Mouse (Mus musculus) T-helper 1 cell (primary cell): ENCODE measurements at regions not wholly inside any gene's neighbourhood (a gene's known extent, or its start where the extent isn't known, plus 50 kb on each side); places are given as distances from the start of the nearest gene placed in this dataset.

Experiments used
- in situ Hi-C: fragments of 300-600 bp; cut with MboI, MseI; formaldehyde crosslinking; loops from one replicate; pipeline ENCODE4 v1.15.1; 2025; ENCODE audit warnings: high pct_unique_total_duplicates

DNA sequence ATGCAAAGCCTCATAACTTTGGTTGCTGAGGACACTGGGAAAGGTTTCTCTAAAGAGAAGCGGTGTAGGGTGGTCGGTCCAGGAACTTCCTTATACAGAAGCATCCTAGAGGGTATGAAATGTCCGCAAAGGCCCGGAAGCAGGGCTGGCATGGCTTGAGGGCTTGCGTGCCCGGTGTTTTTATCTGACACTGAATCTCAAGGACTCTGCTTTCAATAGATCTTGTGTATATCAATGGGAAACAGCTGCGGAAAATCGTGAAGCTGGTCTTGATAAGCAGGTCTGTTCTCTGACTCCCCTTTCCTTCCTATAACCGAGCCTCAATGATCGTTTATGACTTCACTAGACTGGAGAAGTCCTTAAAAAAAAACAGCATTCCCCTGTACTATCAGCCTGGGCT lies 580.4 kb upstream of the Gm19410 start:
- in situ Hi-C loops: no loop called here

DNA sequence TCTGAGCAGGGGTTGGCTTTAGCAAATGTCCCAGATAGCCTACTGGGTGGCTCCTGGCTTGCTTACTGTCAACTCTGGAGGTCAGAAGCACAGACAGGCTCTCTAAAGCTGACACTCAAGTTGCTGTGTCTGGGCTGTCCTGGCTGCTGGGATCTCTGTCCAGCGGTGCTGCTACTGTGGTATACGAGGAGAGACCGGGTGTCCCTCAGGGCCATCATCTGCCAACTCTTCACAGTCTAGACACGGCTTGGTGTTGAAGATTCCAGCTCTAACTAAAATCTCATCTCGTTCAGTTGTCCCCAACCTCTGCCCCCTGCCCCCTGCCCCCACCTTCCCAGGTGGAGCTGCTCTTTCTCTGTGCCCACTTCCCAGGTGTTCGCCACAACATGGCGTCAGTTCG lies 577.1 kb upstream of the Gm19410 start:
- in situ Hi-C loops: no loop called here

DNA sequence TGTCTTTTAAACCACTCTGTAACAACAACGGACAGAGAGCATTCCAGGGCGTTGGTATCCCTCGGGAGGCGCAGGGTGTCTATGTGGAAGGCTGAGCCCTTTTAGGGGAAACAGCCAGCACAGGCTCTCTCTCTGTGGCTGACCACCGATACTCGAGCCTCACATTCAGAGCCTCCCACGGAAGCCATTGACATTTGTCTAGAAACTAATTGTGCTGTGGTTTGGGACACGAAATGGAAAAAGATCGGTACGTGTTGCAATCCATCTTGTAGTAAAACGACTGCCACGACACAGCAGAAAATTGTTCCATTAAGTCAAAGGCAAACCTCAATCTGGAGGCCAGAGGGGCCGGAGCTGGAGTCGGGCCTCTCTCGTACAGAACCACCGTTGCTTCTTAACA lies 575.9 kb upstream of the Gm19410 start:
- in situ Hi-C loops: no loop called here

DNA sequence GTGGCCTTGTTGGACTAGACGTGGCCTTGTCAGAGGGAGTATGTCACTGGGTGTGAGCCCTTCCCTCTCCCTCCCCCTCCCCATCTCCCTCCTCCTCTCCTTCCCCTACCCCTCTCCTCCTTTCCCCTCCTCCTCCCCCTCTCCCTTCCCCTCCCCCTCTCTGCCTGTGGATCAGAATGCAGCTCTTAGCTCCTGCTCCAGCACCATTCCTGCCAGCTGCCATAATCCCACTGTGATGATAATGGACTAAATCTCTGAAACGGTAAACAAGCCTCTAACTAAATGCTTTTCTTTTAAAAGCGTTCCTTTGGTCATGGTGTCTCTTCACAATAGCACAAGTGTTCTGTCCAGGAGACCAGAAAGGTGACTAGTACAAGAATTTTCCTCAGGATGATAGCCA lies 573.1 kb upstream of the Gm19410 start:
- in situ Hi-C loops: no loop called here

DNA sequence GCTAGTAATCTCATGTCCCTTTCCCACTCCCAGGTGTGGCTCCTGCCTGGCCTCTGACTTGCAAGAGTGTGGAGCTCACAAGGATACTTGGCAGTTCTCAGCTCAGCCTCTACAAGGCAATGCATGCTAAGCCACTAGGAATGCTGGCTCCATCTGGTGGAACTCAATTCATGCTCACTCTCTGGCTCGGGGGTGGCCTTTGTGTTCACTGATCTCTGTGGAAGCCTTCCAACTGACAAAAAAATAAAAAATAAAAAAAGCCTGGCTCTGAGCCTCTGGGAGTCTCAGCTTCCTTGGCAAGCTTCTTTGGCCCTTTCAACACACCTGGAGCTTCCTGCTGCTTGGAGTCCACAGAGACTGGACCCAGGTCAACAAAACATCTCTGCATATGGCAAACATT lies 571.8 kb upstream of the Gm19410 start:
- in situ Hi-C loops: no loop called here

DNA sequence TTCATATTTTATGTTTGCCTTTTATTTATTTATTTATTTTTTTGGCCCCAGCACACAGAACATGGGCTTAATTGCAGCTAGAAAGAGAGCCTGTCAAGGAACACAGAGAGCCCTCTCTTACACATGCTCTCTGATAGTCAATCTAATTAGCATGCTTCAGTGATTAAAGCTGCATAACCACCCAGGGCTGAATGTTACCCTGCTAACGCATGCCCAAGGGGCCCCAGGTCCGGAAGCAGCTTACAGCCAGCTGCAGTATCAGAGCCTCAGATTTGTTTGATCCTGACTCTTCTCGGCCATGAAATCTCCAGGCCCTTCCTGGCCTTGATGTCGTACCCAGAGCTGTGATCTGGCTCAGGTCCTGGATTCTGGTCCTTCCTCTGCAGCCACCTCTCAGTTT lies 569.4 kb upstream of the Gm19410 start:
- in situ Hi-C loops: no loop called here

DNA sequence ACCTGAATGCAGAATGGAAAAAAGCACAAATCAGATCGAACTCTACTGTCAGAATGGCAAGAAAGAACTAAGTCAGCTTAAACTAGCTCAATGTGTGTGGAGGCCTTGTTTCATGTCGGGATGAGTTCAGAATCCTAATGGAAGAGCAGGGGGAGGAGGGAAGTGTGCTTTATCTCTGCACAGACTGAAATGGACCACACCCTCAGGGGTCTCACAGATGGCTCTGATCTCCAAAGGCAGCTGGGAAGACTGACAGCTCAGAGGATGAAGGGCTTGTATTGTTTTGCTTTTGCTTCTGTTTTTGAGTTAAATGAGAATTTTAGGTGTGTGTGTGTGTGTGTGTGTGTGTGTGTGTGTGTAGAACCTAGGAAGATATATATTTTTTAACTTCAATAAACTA lies 566.8 kb upstream of the Gm19410 start:
- in situ Hi-C loops: no loop called here

DNA sequence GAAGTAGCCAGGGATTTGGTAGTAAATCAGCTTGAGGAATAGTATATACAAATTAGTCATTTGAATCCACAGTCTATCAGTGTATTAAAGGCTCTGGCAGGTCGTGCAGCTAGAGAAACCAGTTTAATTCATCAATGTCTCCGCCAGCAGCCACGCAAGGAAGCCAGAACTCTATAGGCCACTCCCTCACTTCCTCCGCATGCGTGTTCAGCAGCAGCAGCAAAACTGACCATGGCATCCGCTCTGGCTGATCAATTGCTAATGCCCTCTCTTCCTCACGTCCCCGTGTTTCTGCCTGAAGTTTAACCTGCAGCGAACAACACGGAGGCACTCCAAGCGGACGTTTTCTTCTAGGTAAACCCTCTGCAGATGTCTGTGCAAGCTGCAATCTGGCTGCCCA lies 564.2 kb upstream of the Gm19410 start:
- in situ Hi-C loops: no loop called here

DNA sequence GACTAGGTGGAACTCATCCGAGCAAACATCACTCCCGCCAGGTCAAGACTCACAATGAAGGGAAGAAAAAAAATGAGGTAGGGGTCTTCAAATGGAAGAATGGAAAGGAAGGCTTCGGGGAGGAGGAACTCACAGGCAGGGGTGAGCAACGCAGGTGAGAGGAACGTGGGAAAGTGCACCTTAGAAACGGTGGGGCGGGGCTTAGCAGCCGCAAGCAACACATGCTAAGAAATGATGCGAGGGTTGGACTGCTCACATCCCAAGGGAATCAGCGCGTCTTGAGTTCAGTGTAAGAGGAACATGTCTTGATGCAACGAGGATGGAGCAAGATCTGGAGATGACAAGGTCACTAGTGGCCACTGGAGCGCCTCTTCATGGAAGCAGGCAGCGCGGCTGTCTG lies 560.6 kb upstream of the Gm19410 start:
- in situ Hi-C loops: no loop called here

DNA sequence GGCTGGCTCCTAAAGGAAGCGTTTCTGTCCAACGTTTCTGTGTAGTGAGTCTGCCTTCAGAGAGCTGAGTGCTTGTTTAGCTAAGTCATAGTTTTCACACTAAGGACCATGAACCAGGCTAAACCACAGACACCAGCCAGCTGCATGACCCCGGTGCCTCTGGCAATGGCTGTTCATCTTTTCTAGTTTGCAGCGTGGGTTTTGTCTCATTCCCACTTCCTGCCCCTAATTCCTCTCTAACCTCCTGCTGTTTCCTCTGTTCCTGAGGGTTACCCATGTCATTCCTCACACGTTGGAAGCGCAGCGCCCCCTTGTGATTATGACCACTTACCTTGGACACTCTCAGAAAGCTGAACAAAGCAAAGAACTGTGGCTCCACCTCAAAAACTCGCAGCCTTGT lies 560.1 kb upstream of the Gm19410 start:
- in situ Hi-C loops: no loop called here

DNA sequence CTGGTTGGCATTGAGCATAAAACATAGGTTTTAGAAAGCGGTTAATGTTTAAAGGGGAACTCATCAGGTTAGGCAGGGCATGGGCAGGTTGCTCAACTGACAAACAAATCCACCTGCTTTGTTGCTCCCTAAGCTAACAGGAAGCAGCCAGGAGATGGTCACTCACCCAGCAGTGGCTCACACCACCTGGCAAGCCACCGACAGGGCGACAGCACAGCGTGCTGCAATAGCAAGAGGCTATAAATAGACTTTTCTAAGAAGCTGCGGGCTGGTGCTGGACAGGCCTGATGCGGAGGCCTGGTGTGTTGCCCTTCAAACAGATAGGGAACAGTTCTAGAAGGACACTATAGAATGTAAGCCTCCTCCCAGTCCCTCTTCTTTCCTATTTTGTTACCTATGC lies 559.3 kb upstream of the Gm19410 start:
- in situ Hi-C loops: no loop called here

DNA sequence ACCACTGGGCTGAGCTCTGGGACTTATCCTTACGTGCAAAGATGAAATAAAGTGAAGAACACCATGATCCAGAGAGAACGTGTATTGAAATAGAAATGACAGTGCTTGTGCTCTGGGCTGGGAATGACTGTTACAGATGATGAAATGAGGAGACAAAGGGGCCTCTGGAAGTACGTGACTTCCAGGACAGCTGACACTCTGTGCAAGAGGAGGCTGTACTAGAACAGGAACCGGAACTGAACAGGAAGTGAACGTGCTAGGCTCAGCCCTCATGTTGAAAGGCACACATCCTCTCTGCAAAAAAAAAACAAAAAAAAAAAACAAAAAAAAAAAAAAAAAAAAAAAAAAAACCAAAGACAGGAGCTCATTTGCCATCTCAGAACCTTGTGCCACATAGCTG lies 557.2 kb upstream of the Gm19410 start:
- in situ Hi-C loops: no loop called here

DNA sequence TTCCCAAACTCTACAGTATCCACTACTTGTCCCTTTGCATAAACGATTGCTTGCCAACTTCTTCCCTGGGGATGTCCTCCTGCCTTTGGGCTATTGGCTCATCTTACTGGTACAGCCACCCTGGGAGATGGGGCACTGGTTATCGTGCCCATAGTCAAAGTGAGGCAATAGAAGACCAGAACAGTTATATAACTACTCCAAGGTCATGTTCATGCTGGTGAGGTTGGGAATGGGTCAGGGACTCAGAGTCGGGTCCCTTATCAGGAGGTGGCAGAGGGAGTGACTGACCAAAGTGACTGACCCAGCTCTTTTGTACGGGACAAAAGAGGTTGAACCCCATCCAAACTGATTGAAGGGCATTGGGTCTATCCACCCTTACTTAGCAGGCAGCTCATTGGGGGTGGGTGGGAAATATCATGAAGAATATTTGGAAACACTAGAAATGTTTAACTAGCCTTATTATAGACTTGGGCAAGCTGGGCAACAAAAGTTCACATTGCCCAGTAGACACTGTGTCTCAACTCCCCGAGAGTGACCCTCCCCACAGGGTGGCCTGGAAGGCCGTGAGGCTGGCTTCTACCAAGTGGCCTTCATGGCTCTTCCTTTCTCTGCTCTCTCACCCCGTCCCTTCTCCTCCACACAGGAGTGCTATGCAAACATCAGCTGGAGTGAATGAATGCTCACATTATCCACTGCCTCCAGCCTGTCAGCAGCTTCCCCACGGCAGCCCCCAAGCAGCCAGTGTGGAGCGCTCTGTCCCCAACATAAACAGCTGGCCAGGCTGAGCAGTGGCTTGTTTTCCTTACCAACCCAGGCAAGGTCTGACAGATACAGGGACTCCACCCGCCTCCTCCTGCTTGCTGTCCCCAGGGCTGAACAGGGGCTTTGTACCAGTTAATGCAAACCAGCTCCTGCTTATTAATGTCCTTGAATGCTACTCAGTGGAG lies 553.8 kb upstream of the Gm19410 start:
- in situ Hi-C loops: no loop called here

DNA sequence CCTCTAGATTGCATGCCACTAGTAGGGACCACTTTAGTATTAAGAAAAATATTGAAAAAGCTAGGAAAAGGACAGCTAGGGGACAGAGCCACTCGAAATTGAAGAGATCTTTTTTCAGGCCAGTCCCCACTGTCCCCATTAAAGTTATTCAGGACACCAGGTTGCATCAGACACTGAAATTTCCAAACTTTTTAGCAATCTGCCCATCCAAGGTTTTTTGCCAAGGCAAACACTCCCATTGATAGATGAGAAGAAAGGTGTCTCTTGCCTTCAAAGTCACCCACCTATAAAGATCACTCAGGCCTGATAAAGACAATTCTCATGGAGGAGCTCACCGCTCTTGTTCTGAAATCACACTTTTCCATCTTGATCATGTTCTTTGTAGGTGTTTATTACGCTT lies 552.1 kb upstream of the Gm19410 start:
- in situ Hi-C loops: no loop called here

DNA sequence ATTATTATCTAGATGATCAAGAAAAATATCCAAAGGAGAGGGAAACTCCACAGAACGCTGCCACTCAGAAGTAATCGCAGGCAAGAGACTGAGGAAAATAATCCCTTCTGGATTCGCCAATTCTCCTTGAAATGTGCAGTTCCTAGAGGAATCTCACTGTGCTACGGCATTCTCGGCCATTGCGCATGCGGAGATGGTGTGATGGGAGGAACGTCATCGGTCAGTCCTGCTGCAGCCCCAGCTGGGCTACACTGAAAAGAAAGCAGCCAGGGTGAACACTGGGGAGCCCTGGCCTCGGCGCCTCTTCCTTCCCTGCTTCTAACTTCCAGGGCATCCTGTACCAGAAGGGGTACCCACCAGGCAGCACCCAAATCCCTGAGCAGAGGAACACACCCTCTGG lies 548.0 kb upstream of the Gm19410 start:
- in situ Hi-C loops: no loop called here

DNA sequence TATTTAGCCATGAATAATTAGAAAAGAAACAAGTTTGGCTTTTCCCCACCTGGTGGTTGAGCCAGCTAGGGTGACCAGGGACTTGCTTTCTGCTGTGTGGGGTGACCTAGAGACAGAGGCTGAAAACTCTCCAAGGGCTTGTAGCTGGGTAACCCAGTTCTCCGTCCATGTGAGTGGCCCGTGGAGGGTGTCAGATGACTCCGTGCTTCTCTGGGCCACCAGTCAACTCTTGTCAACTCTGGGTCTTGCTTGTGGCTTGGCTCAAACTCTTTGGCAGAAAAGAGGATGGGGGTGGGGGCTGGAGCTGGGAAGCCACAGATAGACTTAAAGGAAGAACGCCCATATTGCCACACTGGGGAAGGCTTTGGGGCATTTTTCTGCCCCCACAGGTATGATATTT lies 547.3 kb upstream of the Gm19410 start:
- in situ Hi-C loops: no loop called here

DNA sequence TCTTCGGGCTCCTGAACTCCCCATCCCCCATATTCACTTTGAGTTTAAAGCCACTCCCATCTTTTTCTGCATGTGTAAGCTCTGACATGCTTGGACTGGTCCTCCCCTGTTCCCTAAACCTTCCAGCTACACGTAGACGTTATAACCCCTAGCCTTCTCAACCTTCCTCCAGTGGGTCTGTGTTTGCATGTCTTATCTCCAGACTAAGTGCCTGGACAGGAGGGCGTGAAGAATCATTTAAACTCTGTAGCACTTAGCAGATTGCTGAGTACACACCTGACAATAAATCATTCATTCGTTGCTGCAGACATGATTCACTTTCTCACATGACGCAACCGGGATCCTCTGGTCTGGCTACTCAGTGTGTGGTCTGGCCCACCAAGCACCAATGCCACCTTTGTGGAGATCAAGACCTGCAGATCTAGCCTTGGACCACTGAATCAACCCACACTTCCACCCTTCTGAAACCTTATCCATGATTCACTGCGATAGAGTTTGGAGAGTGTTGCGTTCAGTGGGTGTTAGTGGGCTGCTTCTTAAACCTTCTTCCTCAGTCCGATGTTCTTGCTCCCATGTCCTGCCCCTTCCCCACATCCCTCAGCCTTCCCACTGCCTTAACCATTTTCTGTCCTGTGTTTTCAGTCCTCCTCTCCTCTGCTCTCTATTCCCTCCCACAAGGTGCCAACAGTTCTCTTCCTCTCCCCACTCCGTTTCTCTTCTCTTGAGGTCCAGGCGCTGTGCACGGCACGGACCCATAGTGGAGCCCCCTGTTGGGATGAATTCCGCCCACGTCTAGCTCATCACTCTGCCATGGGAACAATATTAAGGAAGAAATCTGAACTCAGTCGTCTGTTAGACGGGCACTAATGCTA lies 541.3 kb upstream of the Gm19410 start:
- in situ Hi-C loops: no loop called here

DNA sequence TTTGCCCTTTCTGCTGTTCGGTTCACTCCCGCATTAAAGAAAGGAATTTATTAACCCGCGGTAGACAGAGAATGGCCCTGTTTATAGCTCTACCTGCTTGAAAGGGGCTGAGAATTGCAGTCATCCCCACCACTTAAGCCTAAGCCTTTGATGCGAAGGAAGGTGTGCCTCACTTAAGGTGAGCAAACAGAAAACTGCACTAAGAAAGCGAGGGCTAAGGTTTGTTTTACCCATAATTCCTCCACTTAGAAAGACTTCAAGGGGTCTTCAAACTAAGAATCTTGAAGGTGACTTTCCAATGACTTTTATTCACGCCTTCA lies 540.7 kb upstream of the Gm19410 start:
- in situ Hi-C loops: no loop called here

DNA sequence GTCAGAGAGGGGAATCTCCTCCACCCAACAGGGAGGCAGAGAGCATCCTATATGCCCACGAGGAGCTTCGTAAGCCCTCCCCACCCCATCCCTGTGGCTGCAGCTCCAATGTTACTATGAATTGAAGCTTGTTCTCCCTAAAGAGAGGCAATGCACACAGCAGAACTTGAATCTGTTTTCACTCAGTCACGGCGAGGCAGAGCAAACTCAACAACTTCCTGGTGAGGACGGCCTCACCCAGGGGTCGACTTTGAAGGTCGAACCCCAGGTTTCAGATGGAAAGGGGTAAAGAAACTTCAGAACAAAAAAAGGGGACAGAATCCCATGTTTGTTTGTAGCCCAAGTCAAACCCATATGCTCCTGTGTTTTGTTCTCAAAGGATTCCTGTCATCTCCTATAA lies 538.5 kb upstream of the Gm19410 start:
- in situ Hi-C loops: no loop called here

DNA sequence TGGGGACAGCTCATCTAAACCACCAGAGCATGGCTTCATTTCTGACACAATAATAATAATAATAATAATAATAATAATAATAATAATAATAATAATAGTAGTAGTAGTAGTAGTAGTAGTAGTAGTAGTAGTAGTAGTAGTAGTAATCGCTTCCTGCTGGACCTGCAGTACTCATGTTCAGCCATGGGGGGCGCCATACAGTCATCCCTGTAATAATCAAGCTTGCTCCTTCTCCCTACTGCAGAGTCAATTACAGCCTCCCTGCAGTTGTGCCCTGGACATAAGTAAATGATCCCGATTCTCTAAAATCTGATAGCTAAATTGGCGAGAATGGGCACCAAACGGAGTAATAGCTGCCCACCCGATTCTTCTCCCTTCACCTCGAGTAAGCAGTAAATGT lies 537.1 kb upstream of the Gm19410 start:
- in situ Hi-C loops: no loop called here

DNA sequence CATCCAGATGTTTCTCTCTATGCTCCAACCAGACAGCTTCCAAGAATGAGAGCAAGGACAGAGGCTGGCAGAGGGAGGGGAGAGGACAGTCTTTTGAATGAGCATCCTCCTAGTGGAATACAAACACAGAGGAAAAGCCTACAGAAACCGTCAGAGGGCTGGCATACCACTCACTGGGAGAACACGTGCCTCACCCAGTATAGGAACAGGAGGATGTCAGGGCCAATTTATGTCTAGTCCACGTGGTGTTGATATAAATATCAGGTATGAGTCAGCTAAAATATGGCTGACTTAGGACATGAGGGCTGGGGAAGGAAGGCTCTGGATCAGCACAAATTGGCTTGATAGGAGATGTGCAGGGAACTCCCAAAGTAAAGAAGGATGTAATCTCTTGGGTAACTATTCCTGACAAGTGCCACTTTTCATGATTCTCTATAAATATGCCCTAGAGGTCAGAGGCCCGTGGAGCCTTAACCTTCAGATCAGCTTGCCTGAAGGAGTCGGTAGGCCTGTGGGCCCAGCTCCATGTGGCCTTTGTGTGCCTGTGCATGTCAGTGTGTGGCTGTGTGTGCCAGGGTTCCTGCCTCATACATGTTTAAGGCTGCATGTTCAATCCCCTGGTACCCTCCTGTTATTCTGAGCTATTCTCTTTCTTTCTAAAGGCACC lies 531.9 kb upstream of the Gm19410 start:
- in situ Hi-C loops: no loop called here

DNA sequence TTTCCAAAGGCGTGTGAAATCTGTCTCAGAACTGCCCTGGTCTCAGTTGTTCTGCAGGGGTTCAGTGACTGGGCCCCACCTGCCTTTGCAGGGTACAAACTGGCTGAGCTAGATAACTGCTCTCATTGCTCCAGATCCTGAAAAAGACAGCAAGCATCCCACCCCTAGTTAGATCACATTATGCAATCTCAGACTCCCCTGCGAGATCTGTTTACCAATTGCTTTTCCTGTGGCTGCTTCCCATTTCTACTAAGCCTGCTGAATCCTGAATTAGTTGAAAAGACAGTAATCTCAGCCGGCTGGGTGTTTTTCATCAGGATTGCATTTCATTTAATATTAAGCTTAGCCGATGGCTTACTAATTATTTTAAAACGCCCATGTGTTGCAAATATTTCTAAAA lies 531.2 kb upstream of the Gm19410 start:
- in situ Hi-C loops: no loop called here
